Mouse (Mus musculus): Measurements from ENCODE around the gene Gps1. TPM values are rescaled to one million over a fixed set of nuclear protein-coding genes. Genes with fewer than 3 reads are reported as not detected.
"Not testable (repeated sequence)": the region's sequence is repeated elsewhere in the genome, so short reads cannot be mapped to it uniquely, and the experiment has no call there.

Gene Gps1
- total RNA-seq (2021) = 10 to 100 TPM; 50.3 to 53.0 TPM
- long read RNA-seq, experiment 1, transcript Gps1-201 (13 exons, 1,925 nt) = minor isoform, 6 of 75 reads
- long read RNA-seq, experiment 1, transcript Gps1-208 (14 exons, 1,843 nt) = minor isoform, 5 of 75 reads
- long read RNA-seq, experiment 1, transcript Gps1-202 (14 exons, 1,827 nt) = major isoform, 55 of 75 reads
- long read RNA-seq, experiment 1, partial matches to known transcripts = 4 of 75 reads
- long read RNA-seq, experiment 1, other reads (novel, unspliced or antisense) = 1 of 75 reads
- long read RNA-seq, experiment 2, transcript Gps1-208 (14 exons, 1,843 nt) = minor isoform, 5 of 144 reads
- long read RNA-seq, experiment 2, transcript Gps1-202 (14 exons, 1,827 nt) = major isoform, 104 of 144 reads
- long read RNA-seq, experiment 2, transcript Gps1-201 (13 exons, 1,925 nt) = minor isoform, 5 of 144 reads
- long read RNA-seq, experiment 2, transcript Gps1-207 (14 exons, 2,000 nt) = minor isoform, 18 of 144 reads
- long read RNA-seq, experiment 2, partial matches to known transcripts = 7 of 144 reads
- long read RNA-seq, experiment 2, other reads (novel, unspliced or antisense) = 5 of 144 reads

- DNase-seq = peak; percentile 81
Measured at GRCm38 (mm10) chr11:120784064-120784791, at the start of gene Gps1, which contains the start of gene Rfng. Gene Gps1 (plus strand): TSS chr11:120784272. Gene Rfng (minus strand): TSS chr11:120784207.

GRCm38 (mm10) chr11:120736424-120736823 is 47.6 kb upstream of the Gps1 start:
- DNase-seq = no peak

- DNase-seq = no peak
Measured at GRCm38 (mm10) chr11:120740981-120741380, 43.1 kb upstream of the Gps1 start.

DNA sequence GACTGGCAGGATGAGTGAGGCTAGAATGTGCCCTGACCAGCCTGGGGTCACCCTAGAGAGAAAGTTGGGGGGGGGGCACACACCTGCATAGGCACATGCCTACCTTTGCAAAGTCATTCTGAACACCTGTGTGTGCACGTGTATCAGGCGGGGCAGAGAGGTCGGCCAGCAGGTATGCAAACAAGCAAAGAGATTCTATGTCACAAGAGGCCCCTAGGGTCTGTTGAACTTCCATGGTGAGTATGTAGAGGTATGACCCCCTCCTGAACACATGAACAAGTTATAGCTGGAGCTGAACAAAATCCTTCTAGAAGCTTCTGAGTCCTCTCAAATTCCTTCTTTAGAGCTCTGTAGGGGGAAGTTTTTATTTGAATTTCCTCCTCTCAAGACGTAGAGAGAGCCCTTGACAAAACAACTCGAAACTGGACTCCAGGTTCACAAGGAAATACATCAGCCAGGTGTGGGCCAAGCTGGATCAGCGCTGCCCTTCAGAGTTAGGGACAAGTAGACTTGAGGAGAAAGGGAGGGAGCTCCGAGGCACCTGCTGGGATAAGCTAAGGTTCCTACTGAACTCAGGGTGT is 39.9 kb upstream of the Gps1 start:
- DNase-seq = no peak

DNA sequence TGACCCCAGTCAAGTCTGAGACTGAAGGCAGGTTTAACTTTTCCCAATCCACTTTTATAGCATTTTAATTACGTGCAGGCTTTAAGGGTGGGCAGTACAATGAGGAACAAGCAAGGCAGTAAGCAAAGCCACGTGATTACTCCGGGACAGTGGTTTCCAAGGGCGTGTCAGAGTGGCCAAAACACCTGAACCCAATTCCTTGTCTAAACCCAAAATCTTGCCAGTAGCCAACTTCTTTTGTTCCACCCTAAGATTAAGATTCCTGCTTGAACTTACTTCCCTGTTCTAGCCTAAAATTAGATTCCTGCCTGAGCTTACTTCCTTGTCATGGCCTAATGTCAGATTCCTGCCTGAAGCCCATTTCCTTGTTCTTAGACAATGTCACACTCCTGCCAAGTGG is 36.1 kb upstream of the Gps1 start:
- no peak for DNase-seq

GRCm38 (mm10) chr11:120749430-120749829 is 34.6 kb upstream of the Gps1 start:
- no peak for DNase-seq

- DNase-seq = no peak
Measured at GRCm38 (mm10) chr11:120751606-120752005, 32.5 kb upstream of the Gps1 start.

DNA sequence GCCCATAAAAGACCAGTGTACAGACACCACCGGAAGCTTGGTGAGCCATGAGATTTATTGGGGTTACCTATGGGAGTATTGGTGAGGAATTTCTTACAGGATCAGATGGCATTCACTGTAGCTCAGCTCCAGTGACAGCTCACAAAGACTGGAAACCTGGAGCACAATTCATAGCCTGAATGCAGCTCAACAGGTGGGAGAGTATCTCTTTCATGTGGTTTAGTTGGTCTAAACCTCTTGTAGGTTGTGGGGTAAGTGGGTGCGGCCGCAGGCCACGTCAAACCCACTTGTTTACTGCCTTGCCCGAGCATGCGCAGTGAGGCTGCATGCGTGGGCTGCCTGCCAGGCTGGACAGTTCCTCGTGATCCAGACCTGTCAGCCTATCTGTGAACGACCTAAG is 23.8 kb upstream of the Gps1 start:
- no peak for DNase-seq

- no peak for DNase-seq
Measured at GRCm38 (mm10) chr11:120761811-120762671, 22.0 kb upstream of the Gps1 start.

DNA sequence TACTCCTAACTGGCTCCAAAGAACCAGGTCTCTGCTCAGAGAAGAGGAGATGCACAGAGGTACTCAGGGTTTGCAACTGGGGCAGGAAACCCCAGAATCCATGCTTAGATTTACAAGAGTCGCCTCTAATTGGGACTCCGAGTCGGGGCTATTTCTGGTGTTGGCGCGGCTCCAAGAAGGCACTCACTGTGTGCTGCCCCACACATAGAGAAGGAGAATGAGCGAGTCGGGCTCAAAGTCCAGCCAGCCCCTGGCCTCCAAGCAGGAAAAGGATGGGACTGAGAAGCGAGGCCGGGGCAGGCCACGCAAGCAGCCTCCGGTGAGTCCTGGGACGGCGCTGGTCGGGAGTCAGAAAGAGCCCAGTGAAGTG is 21.4 kb upstream of the Gps1 start, which contains the start of gene Hmga1b:
Gene Hmga1b, plus strand, starts transcription at position 123 of the 370 bp plus-strand sequence.
- not testable (repeated sequence) for DNase-seq

DNA sequence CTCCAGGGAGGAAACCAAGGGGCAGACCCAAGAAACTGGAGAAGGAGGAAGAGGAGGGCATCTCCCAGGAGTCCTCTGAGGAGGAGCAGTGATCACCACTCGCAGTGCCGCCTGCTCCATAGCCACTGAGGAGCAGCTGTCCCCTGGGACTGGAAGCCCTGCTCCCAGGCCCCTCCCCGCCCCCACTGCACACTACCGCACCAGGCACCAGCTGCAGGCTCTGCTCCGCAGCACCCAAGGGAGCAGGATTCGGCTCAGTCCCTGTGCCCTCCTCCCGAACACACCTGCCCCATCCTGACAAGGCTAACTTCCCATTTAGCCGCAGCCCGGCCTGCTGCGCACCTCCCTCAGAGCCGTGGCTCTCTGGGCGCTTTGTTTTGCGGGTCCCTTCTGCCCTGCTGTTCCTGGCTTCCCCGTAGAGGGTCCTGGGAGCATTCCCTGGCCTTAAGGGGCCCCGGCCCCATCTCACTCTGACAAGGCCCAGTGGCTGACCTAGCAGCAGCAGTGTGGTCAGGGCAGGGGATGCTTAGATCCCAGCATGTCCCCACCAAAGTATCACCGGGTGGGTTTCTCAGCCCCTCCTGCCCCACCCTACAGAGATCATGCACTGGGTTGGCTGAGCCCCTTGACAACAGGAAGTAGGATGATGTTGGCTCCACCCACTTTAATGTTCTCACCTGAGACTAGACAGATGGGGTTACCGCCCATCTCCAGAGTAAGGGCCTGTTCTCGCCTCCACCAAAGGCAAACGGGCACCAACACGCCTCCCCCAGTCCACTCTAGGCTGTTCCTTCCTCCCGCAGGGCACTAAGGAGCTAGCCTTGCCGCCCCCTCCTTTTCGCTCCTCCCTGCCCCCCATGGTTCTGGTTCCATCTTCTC is 20.7 kb upstream of the Gps1 start:
- not testable (repeated sequence) for DNase-seq

GRCm38 (mm10) chr11:120767023-120767422 is 17.0 kb upstream of the Gps1 start:
- DNase-seq = not testable (repeated sequence)

DNA sequence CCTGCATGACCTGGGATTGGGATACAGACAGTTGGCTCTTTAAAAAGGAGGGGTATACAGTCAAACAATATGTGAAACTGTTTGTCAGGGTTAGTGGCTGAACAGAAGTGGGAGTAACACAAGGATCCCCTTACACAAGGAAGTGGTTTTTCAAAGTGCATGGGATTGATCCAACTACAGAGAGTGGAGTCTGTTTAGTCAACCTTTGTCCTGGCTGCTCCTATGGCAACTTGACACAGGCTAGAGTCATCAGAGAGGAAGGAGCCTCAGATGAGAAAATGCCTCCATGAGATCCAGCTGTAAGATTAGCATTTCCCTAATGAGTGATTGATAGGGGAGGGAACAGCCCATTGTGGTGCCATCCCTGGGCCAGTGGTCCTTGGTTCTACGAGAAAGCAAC is 15.9 kb upstream of the Gps1 start:
- DNase-seq = no peak

DNA sequence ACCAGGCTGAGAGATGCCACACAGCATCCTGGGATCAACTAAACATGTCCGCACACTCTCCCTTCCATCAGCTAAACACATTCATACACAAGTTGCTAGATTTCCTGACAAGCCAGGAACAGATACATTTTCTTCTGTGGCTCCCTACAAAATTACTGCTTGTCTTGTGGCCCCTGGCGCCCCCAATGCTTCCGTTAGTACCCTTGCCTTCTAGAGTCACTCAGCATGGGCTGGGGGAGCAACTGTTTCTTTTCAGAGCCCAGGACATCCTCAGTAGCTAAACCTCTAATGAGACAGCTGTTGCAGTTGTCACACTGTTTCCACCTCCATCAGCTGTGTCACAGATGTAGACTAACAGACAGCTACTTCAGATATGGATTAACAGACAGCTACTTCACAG is 11.3 kb upstream of the Gps1 start:
- DNase-seq = no peak

- DNase-seq = no peak
Measured at GRCm38 (mm10) chr11:120773463-120774190, 10.4 kb upstream of the Gps1 start.

- DNase-seq = peak; percentile 87
Measured at GRCm38 (mm10) chr11:120775774-120776469, 8.2 kb upstream of the Gps1 start.

DNA sequence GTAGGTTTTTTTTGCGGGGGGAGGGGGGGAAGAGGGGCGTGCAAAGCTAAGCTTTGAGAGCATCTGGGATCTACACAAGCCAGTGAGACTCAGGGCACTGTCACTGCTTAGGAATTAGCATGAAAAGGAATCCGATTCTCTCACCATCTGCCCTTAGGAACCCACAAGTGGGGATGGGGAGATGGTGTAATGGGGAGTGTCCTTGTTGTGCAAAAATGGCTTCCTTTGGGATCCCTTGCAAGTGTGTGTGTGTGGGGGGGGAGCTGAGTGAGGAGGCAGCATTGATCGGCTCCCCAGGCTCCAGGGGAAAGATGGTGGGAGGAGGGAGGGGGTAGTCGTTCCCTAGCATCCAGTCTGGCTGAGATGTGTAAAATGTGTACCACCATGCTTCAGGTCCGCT is 6.9 kb upstream of the Gps1 start:
- DNase-seq = no peak

DNA sequence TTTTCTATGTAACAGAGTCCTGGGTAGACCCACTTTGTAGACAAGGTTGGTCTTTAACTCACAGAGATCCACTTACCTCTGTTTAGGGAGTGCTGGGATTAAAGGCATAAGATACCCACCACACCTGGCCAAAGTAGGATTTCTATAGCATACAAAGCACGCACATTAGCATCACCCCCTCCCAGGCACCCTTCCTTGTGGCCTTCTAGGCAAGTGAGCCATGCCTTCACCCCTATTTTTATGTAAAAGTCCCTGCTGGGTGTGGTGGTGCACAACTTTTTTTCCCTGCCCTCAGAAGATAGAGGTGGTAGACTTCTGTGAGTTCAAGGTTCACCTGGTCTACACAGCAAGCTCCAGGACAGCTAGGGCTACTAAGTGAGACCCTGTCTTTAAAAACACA is 4.2 kb upstream of the Gps1 start:
- DNase-seq = no peak

DNA sequence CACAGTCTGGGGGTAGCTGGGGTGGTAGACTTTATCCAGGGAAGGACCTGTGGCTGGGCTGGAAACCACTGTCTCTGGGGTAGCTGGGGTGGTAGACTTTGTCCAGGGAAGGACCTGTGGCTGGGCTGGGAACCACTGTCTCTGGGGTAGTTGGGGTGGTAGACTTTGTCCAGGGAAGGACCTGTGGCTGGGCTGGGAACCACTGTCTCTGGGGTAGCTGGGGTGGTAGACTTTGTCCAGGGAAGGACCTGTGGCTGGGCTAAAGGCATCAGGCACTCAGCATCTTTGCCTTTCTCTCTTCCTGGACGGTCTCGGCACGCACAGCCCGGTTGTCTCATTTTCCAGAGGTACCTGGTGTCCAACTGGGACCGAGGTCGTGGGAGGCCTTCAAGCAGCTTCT is 2.7 kb upstream of the Gps1 start:
- DNase-seq = not testable (repeated sequence)

All from gastrocnemius, postnatal 25 days (tissue).